Mouse (Mus musculus) megakaryocyte, embryonic 14.5 days (primary cell): Measurements from ENCODE around the gene She.

Experiments
- FLI1 ChIP-seq: IDR thresholded peaks from 2 replicates; pipeline ENCODE4 v1.6.1; 2012; ENCODE audit warnings: low read length, inconsistent platforms, mixed read lengths
- GATA1 ChIP-seq: IDR thresholded peaks from 3 replicates; pipeline ENCODE4 v1.6.1; 2012; ENCODE audit warnings: mixed read lengths, low read length, inconsistent platforms, borderline replicate concordance

DNA sequence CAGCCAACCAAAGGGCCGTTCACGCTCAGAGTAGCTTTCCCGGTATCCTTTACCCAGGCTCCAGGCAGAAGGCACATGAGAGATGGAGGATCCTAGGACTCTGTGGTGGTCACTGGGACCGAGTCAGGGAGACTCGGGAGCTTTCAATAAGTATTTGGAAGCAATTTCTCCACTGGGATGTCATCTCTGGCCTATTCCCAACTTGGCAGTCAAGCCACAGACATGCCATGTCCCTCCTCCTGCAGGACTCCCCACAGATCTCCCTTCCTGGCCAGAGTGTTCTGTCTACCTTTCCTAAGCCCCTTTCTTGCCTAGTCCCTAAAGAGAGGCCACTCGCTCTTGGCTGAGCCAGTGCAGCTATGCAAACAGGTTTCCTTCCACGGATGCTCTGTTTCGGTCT is 46.0 kb downstream of the She start:
- TF ChIP-seq FLI1, result no peak
- TF ChIP-seq GATA1, result no peak
